Mouse (Mus musculus): ENCODE results near the gene Itgb7. TPM values are rescaled to one million over a fixed set of nuclear protein-coding genes. Genes with fewer than 3 reads are reported as not detected.
"Not testable (repeated sequence)": the region's sequence is repeated elsewhere in the genome, so short reads cannot be mapped to it uniquely, and the experiment has no call there.

Itgb7 gene
- polyA plus RNA-seq, 1 experiment from 2014 or later, result 1.6 TPM

GRCm38 (mm10) chr15:102235371-102236027 lies 3.8 kb upstream of the Itgb7 start:
- Histone ChIP-seq H3K9me3 (ENCODE audit: control insufficient read depth, low read length) (no peaks in the 10 kb centered on the region), H3K4me2 (ENCODE audit: low read depth, low read length) (no peak overlapping the region), H3K4me3 (ENCODE audit: low read depth, low read length) (no peak overlapping the region), H3K9ac (replicated peaks; ENCODE audit: low read depth, low read length) (no peak overlapping the region), H3K27ac (ENCODE audit: low read depth, low read length) (no peak overlapping the region), H3K4me1 (ENCODE audit: control insufficient read depth, insufficient read depth, low read length) (no peaks in the 10 kb centered on the region), H3K36me3 (ENCODE audit: control insufficient read depth, insufficient read depth, low read length) (no peaks in the 10 kb centered on the region), H3K27me3 (ENCODE audit: control insufficient read depth, insufficient read depth, low read length) (no peaks in the 10 kb centered on the region)
- ATAC-seq (ENCODE audit: low read depth), result no peak
- 44% methylated on average over 21 of the region's 21 CpGs for WGBS

GRCm38 (mm10) chr15:102233896-102234295 lies 2.2 kb upstream of the Itgb7 start:
- no peak for ATAC-seq (ENCODE audit: low read depth)
- 9% methylated on average over 2 of the region's 2 CpGs for WGBS
- no peak overlapping the region for H3K4me3 ChIP-seq (ENCODE audit: low read depth, low read length)

GRCm38 (mm10) chr15:102232764-102233163 lies 1.0 kb upstream of the Itgb7 start:
- no peak overlapping the region for H3K4me3 ChIP-seq (ENCODE audit: low read depth, low read length)
- H3K27ac ChIP-seq (ENCODE audit: low read depth, low read length), result no peak overlapping the region
- H3K4me2 ChIP-seq (ENCODE audit: low read depth, low read length), result no peak overlapping the region
- no peaks in the 10 kb centered on the region for H3K4me1 ChIP-seq (ENCODE audit: control insufficient read depth, insufficient read depth, low read length)
- no peaks in the 10 kb centered on the region for H3K36me3 ChIP-seq (ENCODE audit: control insufficient read depth, insufficient read depth, low read length)
- no peaks in the 10 kb centered on the region for H3K27me3 ChIP-seq (ENCODE audit: control insufficient read depth, insufficient read depth, low read length)
- H3K9me3 ChIP-seq (ENCODE audit: control insufficient read depth, low read length), result no peaks in the 10 kb centered on the region
- ATAC-seq (ENCODE audit: low read depth), result no peak
- H3K9ac ChIP-seq (replicated peaks; ENCODE audit: low read depth, low read length), result no peak overlapping the region
- 88% methylated on average over 7 of the region's 7 CpGs for WGBS

More at GRCm38 (mm10) chr15:102233896-102234295, 2.2 kb upstream of the Itgb7 start:
- H3K4me2 ChIP-seq (ENCODE audit: low read depth, low read length), result no peak overlapping the region
- no peaks in the 10 kb centered on the region for H3K4me1 ChIP-seq (ENCODE audit: control insufficient read depth, insufficient read depth, low read length)
- no peaks in the 10 kb centered on the region for H3K27me3 ChIP-seq (ENCODE audit: control insufficient read depth, insufficient read depth, low read length)
- no peaks in the 10 kb centered on the region for H3K36me3 ChIP-seq (ENCODE audit: control insufficient read depth, insufficient read depth, low read length)
- no peaks in the 10 kb centered on the region for H3K9me3 ChIP-seq (ENCODE audit: control insufficient read depth, low read length)
- H3K9ac ChIP-seq (replicated peaks; ENCODE audit: low read depth, low read length), result no peak overlapping the region
- H3K27ac ChIP-seq (ENCODE audit: low read depth, low read length), result no peak overlapping the region

- H3K4me1 ChIP-seq (ENCODE audit: control insufficient read depth, insufficient read depth, low read length), result no peaks in the 10 kb centered on the region
- H3K27me3 ChIP-seq (ENCODE audit: control insufficient read depth, insufficient read depth, low read length), result no peaks in the 10 kb centered on the region
- no peak overlapping the region for H3K4me3 ChIP-seq (ENCODE audit: low read depth, low read length)
- H3K36me3 ChIP-seq (ENCODE audit: control insufficient read depth, insufficient read depth, low read length), result no peaks in the 10 kb centered on the region
- no peak for ATAC-seq (ENCODE audit: low read depth)
- H3K4me2 ChIP-seq (ENCODE audit: low read depth, low read length), result no peak overlapping the region
- no peak overlapping the region for H3K9ac ChIP-seq (replicated peaks; ENCODE audit: low read depth, low read length)
- 82% methylated on average over 17 of the region's 17 CpGs for WGBS
- no peaks in the 10 kb centered on the region for H3K9me3 ChIP-seq (ENCODE audit: control insufficient read depth, low read length)
- no peak overlapping the region for H3K27ac ChIP-seq (ENCODE audit: low read depth, low read length)
These were observed 1.1 kb downstream of the Itgb7 start for GRCm38 (mm10) chr15:102230408-102231321.

GRCm38 (mm10) chr15:102225619-102226018 lies 6.1 kb downstream of the Itgb7 start:
- not testable (repeated sequence) for H3K4me1 ChIP-seq (ENCODE audit: control insufficient read depth, insufficient read depth, low read length); H3K4me3 ChIP-seq (ENCODE audit: low read depth, low read length); H3K9ac ChIP-seq (replicated peaks; ENCODE audit: low read depth, low read length); ATAC-seq (ENCODE audit: low read depth); H3K9me3 ChIP-seq (ENCODE audit: control insufficient read depth, low read length); H3K27me3 ChIP-seq (ENCODE audit: control insufficient read depth, insufficient read depth, low read length); H3K36me3 ChIP-seq (ENCODE audit: control insufficient read depth, insufficient read depth, low read length); H3K27ac ChIP-seq (ENCODE audit: low read depth, low read length); H3K4me2 ChIP-seq (ENCODE audit: low read depth, low read length)
- WGBS, result 82% methylated on average over 6 of the region's 6 CpGs

- Histone ChIP-seq H3K4me2 (ENCODE audit: low read depth, low read length) (peak overlapping the region; percentile 84), H3K4me3 (ENCODE audit: low read depth, low read length) (peak overlapping the region; percentile 35), H3K27me3 (ENCODE audit: control insufficient read depth, insufficient read depth, low read length) (peaks cover 5% of the 10 kb centered on the region), H3K9ac (replicated peaks; ENCODE audit: low read depth, low read length) (peak overlapping the region; percentile 54), H3K9me3 (ENCODE audit: control insufficient read depth, low read length) (no peaks in the 10 kb centered on the region), H3K4me1 (ENCODE audit: control insufficient read depth, insufficient read depth, low read length) (0 out of 2 replicates have a peak, but pooled peaks cover 2% of the 10 kb centered on the region), H3K36me3 (ENCODE audit: control insufficient read depth, insufficient read depth, low read length) (no peaks in the 10 kb centered on the region), H3K27ac (ENCODE audit: low read depth, low read length) (no peak overlapping the region)
- no peak for ATAC-seq (ENCODE audit: low read depth)
- WGBS, result 17% methylated on average over 21 of the region's 21 CpGs
These were observed 6.6 kb downstream of the Itgb7 start for GRCm38 (mm10) chr15:102224992-102225617.

GRCm38 (mm10) chr15:102224186-102224991 lies 7.4 kb downstream of the Itgb7 start:
- H3K27me3 ChIP-seq (ENCODE audit: control insufficient read depth, insufficient read depth, low read length), result peaks cover 5% of the 10 kb centered on the region
- no peaks in the 10 kb centered on the region for H3K9me3 ChIP-seq (ENCODE audit: control insufficient read depth, low read length)
- H3K36me3 ChIP-seq (ENCODE audit: control insufficient read depth, insufficient read depth, low read length), result no peaks in the 10 kb centered on the region
- H3K27ac ChIP-seq (ENCODE audit: low read depth, low read length), result no peak overlapping the region
- peak overlapping the region; percentile 54 for H3K9ac ChIP-seq (replicated peaks; ENCODE audit: low read depth, low read length)
- ATAC-seq (ENCODE audit: low read depth), result peak; percentile 86
- 2% methylated on average over 43 of the region's 43 CpGs for WGBS
- peak overlapping the region; percentile 35 for H3K4me3 ChIP-seq (ENCODE audit: low read depth, low read length)
- H3K4me1 ChIP-seq (ENCODE audit: control insufficient read depth, insufficient read depth, low read length), result 0 out of 2 replicates have a peak, but pooled peaks cover 2% of the 10 kb centered on the region
- H3K4me2 ChIP-seq (ENCODE audit: low read depth, low read length), result peak overlapping the region; percentile 84

- Histone ChIP-seq H3K9ac (replicated peaks; ENCODE audit: low read depth, low read length) (no peak overlapping the region), H3K27ac (ENCODE audit: low read depth, low read length) (no peak overlapping the region), H3K4me3 (ENCODE audit: low read depth, low read length) (no peak overlapping the region), H3K27me3 (ENCODE audit: control insufficient read depth, insufficient read depth, low read length) (peaks cover 5% of the 10 kb centered on the region), H3K9me3 (ENCODE audit: control insufficient read depth, low read length) (no peaks in the 10 kb centered on the region), H3K4me2 (ENCODE audit: low read depth, low read length) (no peak overlapping the region), H3K36me3 (ENCODE audit: control insufficient read depth, insufficient read depth, low read length) (no peaks in the 10 kb centered on the region), H3K4me1 (ENCODE audit: control insufficient read depth, insufficient read depth, low read length) (0 out of 2 replicates have a peak, but pooled peaks cover 2% of the 10 kb centered on the region)
- 52% methylated on average over 10 of the region's 10 CpGs for WGBS
- ATAC-seq (ENCODE audit: low read depth), result no peak
These were observed 9.4 kb downstream of the Itgb7 start for GRCm38 (mm10) chr15:102222386-102222785.

All from neural tube, embryonic 14.5 days (tissue).